Mouse (Mus musculus) myocyte (in vitro differentiated cells): ENCODE results near the gene Ank2.

Experiments
- CEBPB ChIP-seq: IDR thresholded peaks from 2 replicates; pipeline ENCODE4 v1.6.1; 2011; ENCODE audit warnings: mild to moderate bottlenecking, moderate library complexity; ENCODE audit not compliant: poor library complexity, insufficient read depth, severe bottlenecking
- E2F4 ChIP-seq: IDR thresholded peaks from one replicate; pipeline ENCODE4 v1.6.1; 2011; ENCODE audit warnings: mild to moderate bottlenecking, control low read depth, moderate library complexity; ENCODE audit not compliant: insufficient read depth
- MAX ChIP-seq: IDR thresholded peaks from one replicate; pipeline ENCODE4 v1.6.1; 2011; ENCODE audit warnings: low read depth, mild to moderate bottlenecking, control low read depth
- MYOD1 ChIP-seq, 3 experiments: IDR thresholded peaks; one replicate each; pipeline ENCODE4 v1.6.1; 2011; ENCODE audit warnings: control low read depth in 2 of 3, low read depth in 2 of 3, mild to moderate bottlenecking in 2 of 3, moderate library complexity in 1 of 3; ENCODE audit not compliant: insufficient read length in 2 of 3, control insufficient read depth in 1 of 3
- MYOG ChIP-seq, 3 experiments: IDR thresholded peaks; one replicate each; pipeline ENCODE4 v1.6.1; 2011; ENCODE audit warnings: control low read depth in 2 of 3, low read depth in 2 of 3, mild to moderate bottlenecking in 2 of 3; ENCODE audit not compliant: insufficient read length in 2 of 3, control insufficient read depth in 1 of 3, insufficient read depth in 1 of 3
- POLR2A ChIP-seq: IDR thresholded peaks from one replicate; pipeline ENCODE4 v1.6.1; 2011; ENCODE audit warnings: low read depth, mild to moderate bottlenecking, control low read depth, moderate library complexity; ENCODE audit not compliant: insufficient read length
- POLR2AphosphoS2 ChIP-seq: IDR thresholded peaks from one replicate; pipeline ENCODE4 v1.6.1; 2011; ENCODE audit warnings: low read depth, control low read depth; ENCODE audit not compliant: insufficient read length
- SRF ChIP-seq: IDR thresholded peaks from one replicate; pipeline ENCODE4 v1.6.1; 2011; ENCODE audit warnings: low read depth; ENCODE audit not compliant: control insufficient read depth, insufficient read length
- TCF12 ChIP-seq: IDR thresholded peaks from one replicate; pipeline ENCODE4 v1.6.1; 2011; ENCODE audit warnings: mild to moderate bottlenecking, control low read depth; ENCODE audit not compliant: poor library complexity, insufficient read depth, severe bottlenecking
- TCF3 ChIP-seq: IDR thresholded peaks from one replicate; pipeline ENCODE4 v1.6.1; 2011; ENCODE audit warnings: low read depth, control low read depth; ENCODE audit not compliant: insufficient read length
- USF1 ChIP-seq: IDR thresholded peaks from one replicate; pipeline ENCODE4 v1.6.1; 2011; ENCODE audit warnings: low read depth, mild to moderate bottlenecking, control low read depth, moderate library complexity

GRCm38 (mm10) chr3:127131048-127131447 lies 368.1 kb downstream of the Ank2 start:
- TF ChIP-seq POLR2A (no peak), USF1 (no peak), TCF12 (no peak), POLR2AphosphoS2 (no peak), CEBPB (no peak), E2F4 (no peak), MAX (no peak), MYOG (IDR thresholded peaks at IDR 0.05; ENCODE audit: control insufficient read depth in 1 of 3, insufficient read depth in 1 of 3, insufficient read length in 2 of 3, low read depth in 2 of 3) (no peak), TCF3 (no peak), SRF (no peak), MYOD1 (IDR thresholded peaks at IDR 0.05; ENCODE audit: control insufficient read depth in 1 of 3, insufficient read length in 2 of 3, low read depth in 2 of 3) (no peak)
